Mouse (Mus musculus) kidney, postnatal 0 days (tissue): Measurements from ENCODE around the gene Herc3. TPM values are rescaled to one million over a fixed set of nuclear protein-coding genes. Genes with fewer than 3 reads are reported as not detected.
"Not testable (repeated sequence)": the region's sequence is repeated elsewhere in the genome, so short reads cannot be mapped to it uniquely, and the experiment has no call there.

ENCODE experiments used
- ATAC-seq: fragments of 200-750 bp; cut with Nextera tagmentation; replicated peaks from 2 replicates; pipeline ENCODE4 v1.8.0; 2017; ENCODE audit warnings: low read depth, moderate number of reproducible peaks, moderate TSS enrichment, moderate library complexity; ENCODE audit not compliant: low FRiP score
- DNase-seq: peaks from one replicate; pipeline ENCODE4 v3.0.0-alpha.2; 2016; ENCODE audit warnings: low spot score
- H3K27ac ChIP-seq: fragments of 300-500 bp; sonication (generic); 2 replicates; pipeline ENCODE4 v1.5.1; 2014; ENCODE audit warnings: mild to moderate bottlenecking
- H3K27me3 ChIP-seq: fragments of 300-500 bp; sonication (generic); 2 replicates; pipeline ENCODE4 v1.6.1; 2014; ENCODE audit warnings: low read length, mixed read lengths; ENCODE audit not compliant: insufficient read depth
- H3K36me3 ChIP-seq: fragments of 300-500 bp; sonication (generic); 2 replicates; pipeline ENCODE4 v1.6.1; 2014; ENCODE audit warnings: low read length, mixed read lengths; ENCODE audit not compliant: insufficient read depth
- H3K4me1 ChIP-seq: fragments of 300-500 bp; sonication (generic); replicated peaks from 2 replicates; pipeline ENCODE4 v1.6.1; 2014; ENCODE audit warnings: antibody characterized with exemption, low read length, mixed read lengths; ENCODE audit not compliant: insufficient read depth
- H3K4me2 ChIP-seq: fragments of 300-500 bp; sonication (generic); 2 replicates; pipeline ENCODE4 v1.6.1; 2014; ENCODE audit warnings: mild to moderate bottlenecking, low read length, moderate library complexity, mixed read lengths
- H3K4me3 ChIP-seq: fragments of 300-500 bp; sonication (generic); replicated peaks from 2 replicates; pipeline ENCODE4 v1.5.1; 2014; ENCODE audit warnings: low read depth, low read length
- H3K9ac ChIP-seq: fragments of 300-500 bp; sonication (generic); 2 replicates; pipeline ENCODE4 v1.6.1; 2014; ENCODE audit warnings: low read depth, low read length
- H3K9me3 ChIP-seq: fragments of 300-500 bp; sonication (generic); replicated peaks from 2 replicates; pipeline ENCODE4 v1.6.1; 2016; ENCODE audit warnings: low read length, inconsistent platforms, mixed read lengths
- CTCF ChIP-seq: IDR thresholded peaks from 2 replicates; pipeline ENCODE4 v1.5.1; 2016; ENCODE audit warnings: antibody characterized with exemption, low read depth, mild to moderate bottlenecking, moderate library complexity
- WGBS: fragments of 180-500 bp; shearing (Covaris S2); extraction: QIAGEN DNeasy Blood & Tissue Kit; methylation state at CpG from one replicate; pipeline ENCODE4 v1.1.7; 2014; 5-methylcytosine and 5-hydroxymethylcytosine counted together
- polyA plus RNA-seq: library from polyadenylated mRNA; unstranded; fragments of >200 nt; fragmentation: Nextera tagmentation; extraction: Ambion mirVana; gene quantifications from 2 replicates; pipeline ENCODE4 v1.2.1, GENCODE M21; 2015

Herc3 gene
- polyA plus RNA-seq = 11.8 and 12.7 TPM in 2 replicates

DNA sequence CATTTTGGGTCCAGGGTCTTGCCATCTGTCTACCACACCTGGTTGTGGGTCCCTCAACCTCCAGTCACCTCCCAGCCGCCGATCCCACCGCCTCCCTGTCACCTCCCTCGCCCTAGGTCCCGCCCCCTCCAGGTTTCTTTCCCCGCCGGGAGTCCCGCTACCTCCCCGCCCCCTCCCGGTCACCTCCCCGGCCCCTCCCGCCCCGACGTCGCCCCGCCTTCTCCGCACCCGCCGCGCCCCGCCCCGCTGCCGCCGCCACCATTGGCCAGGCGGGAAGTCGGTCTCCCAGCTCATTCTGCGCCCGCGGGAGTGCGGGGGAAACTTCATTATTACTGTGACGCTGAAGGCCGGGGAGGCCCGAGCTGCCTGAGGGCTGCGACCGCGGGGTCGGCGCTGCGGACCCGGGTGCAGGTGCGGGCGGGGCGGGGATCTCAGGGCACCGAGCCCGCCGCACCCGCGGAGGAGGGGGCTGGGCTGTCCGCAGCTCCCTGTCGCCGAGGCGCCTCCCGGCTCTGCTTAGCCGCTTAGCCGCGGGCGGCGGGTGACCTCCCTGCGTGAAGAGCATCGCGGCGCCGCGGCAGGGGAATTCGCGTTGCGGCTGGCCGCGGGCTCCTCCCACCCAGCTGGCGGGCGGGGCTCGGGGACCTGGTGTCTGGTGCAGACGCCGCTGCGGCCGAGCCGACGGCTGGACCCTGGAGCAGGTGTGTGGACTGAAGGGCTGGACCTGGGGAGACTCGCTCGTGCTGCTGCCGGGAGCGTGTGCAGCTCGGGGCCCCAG lies at the start of gene Herc3:
Herc3 (plus strand) TSS at position 234 of the 778 bp plus-strand sequence.
- Histone ChIP-seq H3K4me3 (peak within 1 kb of the TSS; percentile 61), H3K9ac (peak within 1 kb of the TSS; percentile 60), H3K4me1 (no peaks in the 10 kb centered on the region), H3K4me2 (peak within 1 kb of the TSS; percentile 68), H3K36me3 (no peaks in the 10 kb centered on the region), H3K27ac (peak within 1 kb of the TSS; percentile 82), H3K27me3 (no peaks in the 10 kb centered on the region), H3K9me3 (no peaks in the 10 kb centered on the region)
- ATAC-seq (peak; percentile 93), DNase-seq (peak; percentile 68)
- under 1% methylated on average over 80 of the region's 83 CpGs for WGBS
- TF ChIP-seq CTCF = no peak

DNA sequence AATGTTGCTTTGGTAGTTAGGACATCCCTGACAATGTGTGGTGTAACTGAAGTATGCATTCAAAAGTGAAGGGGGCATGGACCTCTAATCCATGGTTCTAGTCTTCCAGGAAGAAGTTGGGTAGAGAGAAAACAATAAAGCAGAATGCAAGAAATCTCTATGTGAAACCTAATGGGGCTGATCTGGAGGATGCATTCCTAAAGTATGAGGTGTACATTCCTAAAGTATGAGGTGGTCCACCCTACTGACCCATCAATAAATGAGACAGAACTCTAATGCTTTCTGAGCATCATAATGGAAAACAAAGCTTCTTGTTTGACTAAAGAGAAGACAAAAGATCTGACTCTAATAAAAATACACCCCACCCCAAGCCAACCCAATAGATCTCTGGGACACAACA lies 29.9 kb upstream of the Herc3 start:
- no peak overlapping the region for H3K4me3 ChIP-seq
- ATAC-seq (no peak), DNase-seq (no peak)
- no peak overlapping the region for H3K9ac ChIP-seq
- no peak overlapping the region for H3K27ac ChIP-seq
- no peaks in the 10 kb centered on the region for H3K9me3 ChIP-seq
- no peaks in the 10 kb centered on the region for H3K27me3 ChIP-seq
- no peaks in the 10 kb centered on the region for H3K36me3 ChIP-seq
- no peak for TF ChIP-seq CTCF
- H3K4me1 ChIP-seq = no peaks in the 10 kb centered on the region
- H3K4me2 ChIP-seq = no peak overlapping the region

DNA sequence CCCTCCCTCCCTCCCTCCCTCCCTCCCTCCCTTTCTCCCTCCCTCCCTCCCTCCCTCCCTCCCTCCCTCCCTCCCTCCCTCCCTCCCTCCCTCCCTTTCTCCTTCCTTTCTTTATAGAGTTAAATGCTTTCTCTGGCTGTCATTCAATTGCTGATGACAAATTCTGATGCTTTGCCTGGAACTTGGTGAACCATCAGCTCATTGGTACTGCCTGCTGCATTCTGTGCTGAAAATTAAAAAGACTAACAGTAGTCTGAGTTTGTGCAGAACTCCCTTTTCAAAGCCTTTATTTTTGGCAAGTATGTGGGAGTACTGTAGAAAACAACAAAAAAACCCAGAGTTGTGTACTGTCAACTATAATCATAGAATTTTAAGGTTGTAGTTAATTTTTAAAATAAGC lies 16.9 kb upstream of the Herc3 start:
- Histone ChIP-seq H3K4me1 (no peaks in the 10 kb centered on the region), H3K9me3 (no peaks in the 10 kb centered on the region), H3K4me2 (no peak overlapping the region), H3K36me3 (no peaks in the 10 kb centered on the region), H3K4me3 (no peak overlapping the region), H3K9ac (no peak overlapping the region), H3K27ac (no peak overlapping the region), H3K27me3 (no peaks in the 10 kb centered on the region)
- ATAC-seq (no peak), DNase-seq (no peak)
- TF ChIP-seq CTCF = no peak

DNA sequence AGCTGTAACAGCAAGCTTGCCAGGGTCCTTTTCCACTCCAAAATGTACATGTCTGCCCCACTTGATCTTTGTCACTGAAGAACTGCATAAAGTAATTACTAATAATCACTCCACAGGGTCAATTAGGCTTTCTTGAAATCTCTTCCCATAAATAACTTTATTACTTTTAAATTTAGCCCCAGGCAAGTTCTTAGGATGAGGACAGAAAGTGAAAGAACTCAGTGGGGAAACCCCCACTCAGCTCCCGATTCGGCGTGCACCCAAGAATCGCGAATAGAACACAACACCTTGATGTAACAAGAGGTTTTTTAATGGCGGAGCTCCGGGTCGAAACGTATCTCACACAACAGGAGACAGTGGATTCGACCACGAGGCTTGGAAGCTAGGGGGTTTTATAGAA lies 14.2 kb upstream of the Herc3 start:
- not testable (repeated sequence) for H3K27me3 ChIP-seq, H3K27ac ChIP-seq, H3K36me3 ChIP-seq, ATAC-seq, H3K9me3 ChIP-seq, H3K4me3 ChIP-seq, H3K4me2 ChIP-seq, H3K4me1 ChIP-seq, H3K9ac ChIP-seq, DNase-seq
- WGBS = 98% methylated on average over 5 of the region's 11 CpGs

DNA sequence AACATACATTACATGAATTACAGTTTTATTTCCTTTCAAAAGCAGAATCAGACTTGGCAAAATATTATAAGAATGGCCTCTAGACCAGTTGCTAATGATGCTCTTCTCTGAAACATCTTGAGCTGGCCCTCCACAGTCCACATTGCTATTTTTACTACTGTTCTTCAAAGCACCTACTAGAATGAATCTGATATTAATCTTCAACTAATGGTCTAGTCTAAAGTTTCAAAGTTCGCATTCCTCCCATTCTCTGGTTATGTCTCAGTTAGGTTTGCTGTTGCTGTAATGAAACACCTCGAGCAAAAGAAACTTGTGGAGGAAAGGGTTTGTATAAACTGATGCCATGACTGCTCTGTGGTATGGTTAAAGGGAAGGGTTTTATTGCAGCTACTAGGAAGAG lies 5.6 kb upstream of the Herc3 start:
- Histone ChIP-seq H3K9ac (no peak overlapping the region), H3K4me1 (no peaks in the 10 kb centered on the region), H3K4me3 (no peak overlapping the region), H3K27me3 (no peaks in the 10 kb centered on the region), H3K36me3 (no peaks in the 10 kb centered on the region), H3K27ac (no peak overlapping the region), H3K9me3 (no peaks in the 10 kb centered on the region), H3K4me2 (no peak overlapping the region)
- TF ChIP-seq CTCF = no peak
- ATAC-seq = no peak
- DNase-seq = no peak
- WGBS = 65% methylated on average over 2 of the region's 2 CpGs

DNA sequence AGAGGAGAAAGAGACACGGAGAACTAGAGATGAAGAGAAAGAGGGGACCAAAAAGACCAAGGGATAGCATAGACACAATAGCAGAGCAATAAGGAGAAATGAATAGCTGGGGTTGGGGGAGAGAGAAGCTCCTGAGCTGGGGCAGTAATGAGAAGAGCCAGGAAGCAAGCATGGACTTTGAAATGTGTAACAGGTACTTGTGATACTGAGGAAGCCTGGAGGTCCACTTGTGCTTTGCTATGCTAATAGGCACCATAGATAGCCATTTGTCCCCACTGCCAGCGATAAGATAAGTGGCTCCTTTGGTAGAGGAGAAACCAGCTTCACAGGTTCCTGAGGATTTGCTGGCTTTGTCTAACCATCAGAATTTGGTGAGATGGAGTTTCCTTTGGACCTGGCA lies 5.2 kb upstream of the Herc3 start:
- no peak overlapping the region for H3K4me3 ChIP-seq
- H3K9ac ChIP-seq = no peak overlapping the region
- no peak overlapping the region for H3K4me2 ChIP-seq
- no peak for TF ChIP-seq CTCF
- no peak for ATAC-seq
- no peaks in the 10 kb centered on the region for H3K9me3 ChIP-seq
- H3K27me3 ChIP-seq = no peaks in the 10 kb centered on the region
- H3K36me3 ChIP-seq = no peaks in the 10 kb centered on the region
- 85% methylated on average over 2 of the region's 2 CpGs for WGBS
- no peaks in the 10 kb centered on the region for H3K4me1 ChIP-seq
- H3K27ac ChIP-seq = no peak overlapping the region
- DNase-seq = no peak

DNA sequence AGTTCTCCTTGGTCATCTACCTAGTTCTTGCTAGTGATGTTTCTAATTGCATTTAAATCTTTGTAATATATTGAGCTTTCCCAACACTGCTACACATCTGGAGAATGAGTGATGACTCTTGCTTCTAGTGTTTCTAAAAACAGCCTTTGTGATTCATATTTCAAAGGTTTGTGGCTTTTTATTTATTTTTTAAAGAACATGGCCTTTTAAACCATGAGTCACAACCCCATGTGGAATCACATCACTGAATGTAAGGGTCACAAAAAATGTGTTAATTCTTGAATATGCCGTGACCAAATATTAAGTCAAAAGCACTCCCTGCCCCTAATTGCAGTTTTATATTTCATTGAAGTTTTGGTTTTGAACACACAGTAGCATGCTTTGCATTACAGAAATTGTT lies 2.7 kb upstream of the Herc3 start:
- TF ChIP-seq CTCF = no peak
- Histone ChIP-seq H3K27me3 (no peaks in the 10 kb centered on the region), H3K4me3 (no peak overlapping the region), H3K9me3 (no peaks in the 10 kb centered on the region), H3K4me1 (no peaks in the 10 kb centered on the region), H3K36me3 (no peaks in the 10 kb centered on the region), H3K9ac (no peak overlapping the region), H3K27ac (no peak overlapping the region), H3K4me2 (no peak overlapping the region)
- DNase-seq (no peak), ATAC-seq (no peak)
- WGBS = 81% methylated on average over 1 of the region's 1 CpGs
